Mouse (Mus musculus) skeletal muscle tissue, adult 2 months (tissue): ENCODE data around the gene Mef2c.

Source experiments
- DNase-seq: peaks from one replicate; pipeline ENCODE4 v3.0.0-alpha.2; 2012; ENCODE audit warnings: low read depth, low spot score

Mef2c gene

DNA sequence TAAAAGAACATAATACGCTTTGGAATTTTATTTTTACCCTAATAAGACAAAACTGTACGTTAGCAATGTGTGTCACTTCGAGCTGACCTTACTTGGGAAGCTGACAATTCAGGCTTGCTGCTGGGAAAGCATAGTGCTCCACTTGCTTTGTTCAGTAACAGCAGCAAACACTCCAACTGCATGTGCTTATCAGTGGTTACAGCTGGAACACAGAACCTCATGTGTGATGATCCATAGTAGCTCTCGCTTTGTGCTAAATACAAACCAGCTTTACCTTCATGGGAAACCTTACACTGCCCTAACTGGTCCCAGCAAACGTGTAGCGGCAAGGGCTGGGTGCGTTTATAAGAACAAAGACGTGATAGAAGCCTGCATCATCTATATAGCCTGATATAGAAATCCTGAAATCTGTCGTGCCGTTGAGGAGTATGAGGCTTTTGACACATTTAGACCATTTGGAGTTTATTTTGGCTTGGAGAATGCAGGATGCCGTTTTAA is 65.0 kb downstream of the Mef2c start:
- DNase-seq: no peak

DNA sequence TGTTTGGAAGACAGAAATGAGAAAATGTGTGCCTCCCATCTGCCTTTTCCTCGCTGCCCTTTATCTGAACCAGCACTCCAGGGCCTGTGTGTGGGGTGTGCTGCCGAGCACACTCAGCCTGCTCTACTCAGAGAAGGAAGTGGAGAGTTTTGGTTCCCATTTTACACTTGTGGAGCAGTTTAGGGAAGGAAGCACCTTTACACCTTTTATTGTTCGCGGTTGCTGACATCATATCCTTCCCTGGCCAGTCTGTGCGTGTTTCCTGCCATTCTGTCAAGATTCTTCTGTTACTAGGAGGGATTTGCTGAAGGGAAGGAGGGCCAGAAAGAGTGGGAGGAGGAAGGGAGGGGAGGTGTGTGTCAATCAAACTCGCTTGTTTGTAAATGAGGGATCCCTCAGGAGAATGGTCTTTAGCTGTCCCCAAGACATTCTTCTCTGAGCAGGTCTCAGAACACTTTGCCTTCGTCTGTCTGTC is 68.2 kb downstream of the Mef2c start:
- DNase-seq: peak; percentile 81

DNA sequence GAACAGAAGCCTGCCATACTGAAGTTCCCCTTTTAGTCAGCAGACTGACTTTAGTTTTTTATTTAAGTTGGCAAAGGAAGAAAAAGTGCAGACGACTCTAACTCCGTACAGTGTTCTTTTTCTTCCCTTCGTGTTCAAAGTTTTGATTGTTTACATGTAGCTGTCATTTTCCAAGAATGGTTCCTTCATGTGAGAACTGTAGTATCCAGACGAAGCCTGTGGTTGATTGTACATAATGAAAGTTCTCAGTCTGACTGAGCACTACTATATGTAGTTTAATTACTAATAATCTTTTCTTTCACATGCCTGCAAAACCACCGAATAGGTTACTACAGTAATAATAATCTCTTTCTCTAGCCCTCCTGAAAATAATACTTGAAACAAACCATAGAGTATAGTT is 68.6 kb downstream of the Mef2c start:
- no peak for DNase-seq

DNA sequence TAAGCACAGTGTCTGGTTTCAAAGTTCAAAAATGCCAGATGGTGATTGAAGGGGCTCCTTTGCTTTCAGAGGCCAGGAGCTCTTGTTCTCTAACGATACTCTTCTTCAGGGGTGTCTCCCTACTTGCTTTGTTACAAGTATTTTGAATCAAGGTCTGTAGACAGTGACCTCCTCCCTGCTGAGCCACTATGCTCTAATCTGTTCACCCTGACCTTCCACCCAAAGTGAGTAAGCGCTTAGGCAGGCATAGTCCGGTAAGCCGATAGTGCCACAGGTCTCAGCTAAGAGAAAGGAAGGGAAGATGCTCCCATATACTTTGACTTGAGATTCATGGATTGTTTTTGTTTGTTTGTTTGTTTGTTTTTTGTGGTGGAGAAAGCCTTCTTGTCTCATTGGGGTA is 69.5 kb downstream of the Mef2c start:
- no peak for DNase-seq

DNA sequence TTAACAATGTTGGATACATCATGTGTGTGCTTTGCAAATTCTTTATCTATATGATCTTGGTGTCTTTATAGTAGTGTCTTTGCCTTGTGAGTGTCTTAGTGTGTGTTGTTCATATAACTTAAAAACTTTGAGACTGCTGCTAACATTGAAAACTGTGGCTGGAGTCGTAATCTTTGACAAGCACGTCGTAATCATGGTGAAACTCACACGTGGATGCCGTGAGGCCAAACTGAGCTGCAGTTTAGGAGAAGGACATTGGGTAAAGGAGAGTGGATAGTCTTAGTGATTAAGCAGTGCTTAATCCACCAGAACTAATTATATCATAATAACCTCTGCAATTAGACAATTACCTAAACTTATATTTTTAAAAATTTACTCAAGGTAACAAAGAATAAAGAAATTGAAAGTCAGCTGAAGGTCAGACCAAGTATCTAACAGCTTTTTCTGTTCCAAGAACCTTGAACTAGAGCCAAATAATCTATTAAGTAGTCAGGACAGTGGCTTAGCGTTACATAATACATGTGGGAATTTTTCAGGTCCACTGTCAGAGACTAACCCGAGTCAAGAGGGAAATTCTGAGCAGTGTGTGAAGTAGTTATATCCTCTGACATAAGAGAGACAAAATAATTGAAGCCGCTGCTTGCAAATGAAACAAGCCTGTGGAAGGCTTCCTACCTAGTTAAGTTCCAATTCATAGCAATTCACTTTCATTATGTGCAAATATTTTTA is 70.2 kb downstream of the Mef2c start:
- peak; percentile 27 for DNase-seq

DNA sequence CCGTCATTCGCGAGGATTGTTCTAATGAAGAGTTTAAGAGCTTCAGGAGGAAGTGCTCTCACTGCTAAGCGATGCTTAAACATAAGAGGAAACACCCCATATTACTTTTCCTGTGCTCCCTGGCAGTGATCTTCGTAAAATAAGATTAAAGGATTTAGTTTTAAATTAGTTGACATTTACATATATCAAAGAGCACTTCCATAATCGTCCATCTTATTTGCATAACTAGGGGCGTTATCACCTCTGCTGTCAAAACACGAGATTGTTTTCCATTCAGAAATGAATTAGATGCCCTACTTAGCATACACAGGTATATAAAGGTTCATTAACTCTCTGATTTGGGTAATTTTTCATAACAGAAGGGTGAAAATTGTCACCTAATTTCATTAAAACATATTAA is 71.0 kb downstream of the Mef2c start:
- DNase-seq: no peak

DNA sequence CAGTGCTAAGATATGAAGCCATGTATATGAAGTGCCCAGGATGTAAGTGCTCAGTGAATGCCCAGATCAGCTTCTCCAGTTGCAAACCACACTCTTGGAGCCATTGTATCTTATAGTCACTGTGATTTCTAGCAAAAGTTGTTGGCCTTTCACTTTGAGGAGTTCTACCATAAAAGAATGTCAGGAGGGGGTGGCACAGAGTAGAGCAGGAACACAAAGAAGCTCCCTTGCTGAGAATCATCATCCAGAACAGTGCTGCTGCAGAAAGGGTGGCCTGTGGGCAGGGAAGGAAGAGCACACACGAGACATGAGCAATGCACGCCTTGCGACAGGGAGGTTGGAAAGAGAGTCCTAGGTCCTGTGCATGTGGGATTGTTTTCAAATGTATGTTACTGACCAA is 75.6 kb downstream of the Mef2c start:
- no peak for DNase-seq

DNA sequence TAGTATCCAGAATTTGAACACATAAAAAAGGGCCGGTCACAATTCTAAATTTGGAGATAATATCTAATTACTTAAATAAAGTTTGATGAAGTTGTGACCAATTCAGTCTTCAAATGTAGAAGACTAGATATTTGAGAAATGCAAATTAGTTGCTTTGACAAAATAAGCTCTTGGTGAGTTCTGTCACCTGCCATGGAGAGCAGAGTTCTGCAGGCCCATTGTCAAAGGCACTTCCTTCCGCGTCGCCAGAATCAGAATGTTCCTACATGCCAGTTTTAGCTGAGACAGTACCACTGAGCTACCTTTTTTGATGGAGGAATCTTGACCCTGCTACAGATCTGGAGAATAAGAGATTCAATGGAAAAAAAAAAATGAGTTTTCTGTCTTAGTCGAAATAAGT is 77.0 kb downstream of the Mef2c start:
- no peak for DNase-seq

DNA sequence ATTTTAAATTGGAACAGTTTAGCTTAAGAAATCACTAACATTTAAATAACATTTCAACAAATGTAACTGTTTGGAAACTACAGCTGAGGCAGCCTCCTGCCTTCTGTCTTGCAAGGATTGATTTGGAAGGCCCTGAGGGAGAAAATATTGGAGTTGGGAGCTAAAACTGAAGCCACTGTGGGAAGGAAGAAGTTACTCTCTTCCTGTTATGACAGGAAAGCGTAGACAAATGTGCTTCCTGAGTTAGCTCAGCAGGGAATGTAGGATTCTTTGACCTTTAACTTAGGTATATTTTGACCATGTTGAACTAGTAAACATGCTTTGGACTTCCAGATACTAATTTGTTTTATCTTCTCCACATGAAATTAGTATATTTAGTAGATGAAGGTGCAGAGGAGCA is 78.7 kb downstream of the Mef2c start:
- DNase-seq: no peak

DNA sequence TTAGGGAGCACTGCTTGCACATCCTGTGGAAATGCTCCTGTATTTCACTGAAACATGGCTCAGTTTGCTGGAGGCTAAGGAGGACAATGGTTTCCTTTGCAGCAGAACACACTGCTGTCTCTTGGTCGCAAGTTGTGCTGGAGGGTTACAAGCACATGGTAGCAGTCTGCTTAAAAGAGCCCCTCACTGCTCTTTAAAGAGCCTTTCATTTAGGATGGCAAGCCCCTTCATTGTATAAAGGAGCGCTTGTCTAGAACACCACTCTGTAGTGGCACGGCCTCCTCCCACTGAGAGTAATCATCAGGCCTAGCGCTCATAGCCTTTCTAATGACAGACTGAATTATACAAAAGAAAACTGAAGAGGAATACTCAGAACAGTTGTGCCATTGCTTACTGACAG is 80.0 kb downstream of the Mef2c start:
- DNase-seq: no peak

DNA sequence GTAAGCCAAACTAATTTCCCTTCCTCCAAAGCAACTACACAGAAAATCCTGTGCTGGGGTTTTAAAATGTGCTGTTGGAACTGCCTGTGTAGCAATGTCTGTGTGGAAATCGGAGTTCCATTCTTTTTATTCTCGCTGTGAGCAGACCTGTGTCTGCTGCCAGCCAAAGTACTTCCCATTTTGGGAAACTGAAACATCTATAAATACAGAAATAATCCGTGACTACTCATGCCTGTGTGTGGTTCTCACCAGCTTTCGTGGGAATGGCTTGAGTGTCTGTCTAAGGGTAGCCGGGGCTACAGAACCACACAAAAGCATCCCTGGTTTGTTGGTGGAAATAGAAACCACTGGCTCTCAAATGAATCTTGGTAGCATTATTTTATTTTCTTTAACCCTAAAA is 81.5 kb downstream of the Mef2c start:
- no peak for DNase-seq

DNA sequence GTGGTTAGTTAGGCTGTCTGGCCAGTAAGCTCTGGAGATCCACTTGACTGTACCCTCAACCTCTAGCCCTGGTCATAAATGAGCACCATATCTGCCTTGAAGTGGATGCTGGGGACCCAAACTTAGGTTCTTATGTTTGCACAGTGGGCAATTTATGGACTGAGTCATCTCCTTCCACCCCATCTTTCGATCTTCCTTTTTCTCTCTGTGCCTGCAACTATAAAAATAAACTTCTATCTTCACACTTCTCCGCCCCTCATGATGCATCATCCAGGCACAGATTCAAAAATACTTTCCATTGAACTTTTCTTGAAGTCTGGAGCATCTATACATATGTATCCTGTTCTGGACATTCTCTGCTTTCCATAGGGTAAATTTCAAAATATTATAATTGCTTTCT is 84.4 kb downstream of the Mef2c start:
- DNase-seq: no peak

DNA sequence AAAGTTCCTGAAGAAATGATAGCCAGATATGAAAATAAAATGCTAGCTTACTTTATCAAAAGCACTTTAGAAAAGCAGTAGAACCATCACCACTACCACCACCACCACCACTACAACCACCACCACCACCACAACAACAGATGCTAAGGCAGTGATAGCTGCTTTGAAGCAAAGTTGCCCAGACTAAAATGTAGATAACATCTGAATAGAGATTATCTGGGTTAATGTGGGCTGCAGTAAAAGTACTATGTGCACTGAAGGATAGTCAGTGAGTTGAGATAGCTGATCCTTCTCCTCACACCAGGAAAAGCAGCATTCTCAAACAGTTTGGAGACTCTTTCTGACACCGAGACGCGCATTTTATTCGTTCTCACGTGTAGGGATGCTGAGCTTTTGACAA is 87.1 kb downstream of the Mef2c start:
- no peak for DNase-seq

DNA sequence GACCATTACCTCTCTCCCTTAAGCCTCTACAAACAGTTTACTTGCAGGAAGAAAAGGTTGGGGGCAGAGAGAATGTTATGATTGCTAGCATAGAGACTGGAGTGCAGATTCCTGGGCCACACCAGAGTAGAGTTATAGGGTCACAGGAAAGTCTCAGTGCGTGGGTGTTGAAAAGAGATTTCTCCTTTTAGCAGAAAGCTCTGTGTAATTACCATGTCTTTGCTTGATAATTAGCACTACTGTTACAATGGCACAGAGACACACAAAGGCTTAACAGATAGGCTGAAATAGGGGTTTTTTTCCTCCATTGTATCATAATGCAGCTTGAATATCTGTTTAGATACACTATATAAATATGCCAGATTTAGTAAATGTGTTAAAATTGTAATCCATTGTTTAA is 91.6 kb downstream of the Mef2c start:
- DNase-seq: no peak

DNA sequence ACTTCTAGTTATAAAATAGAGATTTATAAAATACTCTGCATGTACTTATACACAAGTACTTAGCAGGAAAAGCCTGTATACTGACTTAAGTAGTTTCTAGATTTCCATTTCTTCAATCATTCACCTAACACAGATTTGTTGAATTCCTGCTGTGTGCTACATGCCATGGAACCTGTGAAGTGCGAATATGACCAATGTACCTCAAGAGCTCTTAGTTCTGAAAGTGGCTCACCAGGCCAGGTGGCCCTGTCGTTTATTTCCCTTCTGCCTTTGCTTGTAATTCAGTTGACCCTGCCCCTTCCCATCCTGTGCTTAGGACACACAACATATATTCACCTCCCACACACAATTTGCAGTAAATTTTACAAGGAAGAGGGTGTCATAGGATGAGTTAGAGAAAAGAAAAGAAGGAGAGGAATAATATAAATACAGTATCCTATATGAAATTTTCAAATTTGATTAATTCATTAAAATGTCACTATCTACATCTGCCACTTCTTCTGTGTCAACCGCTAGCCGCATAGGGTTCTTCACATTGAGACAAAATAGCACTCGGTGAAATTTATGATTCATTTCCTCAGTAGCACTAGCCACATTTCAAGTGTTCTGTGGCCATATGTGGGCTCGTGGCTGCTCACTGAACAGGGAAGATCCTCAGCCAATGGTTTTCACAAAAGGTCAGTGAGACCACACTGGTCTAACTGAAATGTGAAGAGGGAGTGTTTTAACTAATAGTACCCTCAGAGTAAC is 93.3 kb downstream of the Mef2c start:
- no peak for DNase-seq

DNA sequence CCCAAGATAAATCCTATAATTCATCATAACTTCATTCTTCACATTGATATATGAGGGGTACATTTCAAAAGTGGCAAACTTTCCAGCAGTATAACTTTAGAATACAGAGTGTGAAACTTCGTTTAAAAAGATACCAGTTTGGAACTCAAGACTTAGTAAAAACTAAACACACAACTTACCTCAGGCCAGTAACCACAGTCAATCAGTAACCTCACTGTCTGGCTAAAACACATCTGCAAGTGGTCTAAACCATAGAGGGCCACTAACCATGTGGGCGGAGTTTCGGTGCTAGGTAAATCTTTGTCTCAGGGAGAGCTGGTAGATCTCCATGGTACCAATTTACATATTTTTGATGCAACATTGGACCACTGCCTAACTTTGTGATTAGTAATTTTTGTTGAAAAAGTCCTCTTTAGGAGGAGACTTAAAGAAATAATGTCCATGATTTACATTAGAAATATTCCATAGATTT is 93.9 kb downstream of the Mef2c start:
- DNase-seq: no peak

DNA sequence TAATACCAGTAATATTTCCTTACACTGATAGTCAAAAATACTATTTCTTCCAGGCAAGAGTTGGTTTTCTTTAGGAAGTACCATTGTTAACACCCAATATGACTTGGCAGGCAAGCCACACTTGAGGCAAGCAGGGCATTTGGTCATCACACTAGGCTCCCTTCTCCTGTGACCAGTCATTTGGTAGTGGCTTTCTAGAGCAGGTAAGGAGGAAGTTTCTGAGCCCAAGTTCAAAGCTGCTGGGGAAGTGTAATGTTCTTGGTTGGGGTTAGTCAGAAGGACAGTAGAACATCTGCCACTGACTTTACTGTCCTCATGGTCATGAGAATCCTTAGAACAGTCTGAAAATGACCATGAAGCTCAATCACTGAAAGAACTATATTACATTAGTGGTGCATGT is 96.5 kb downstream of the Mef2c start:
- no peak for DNase-seq

DNA sequence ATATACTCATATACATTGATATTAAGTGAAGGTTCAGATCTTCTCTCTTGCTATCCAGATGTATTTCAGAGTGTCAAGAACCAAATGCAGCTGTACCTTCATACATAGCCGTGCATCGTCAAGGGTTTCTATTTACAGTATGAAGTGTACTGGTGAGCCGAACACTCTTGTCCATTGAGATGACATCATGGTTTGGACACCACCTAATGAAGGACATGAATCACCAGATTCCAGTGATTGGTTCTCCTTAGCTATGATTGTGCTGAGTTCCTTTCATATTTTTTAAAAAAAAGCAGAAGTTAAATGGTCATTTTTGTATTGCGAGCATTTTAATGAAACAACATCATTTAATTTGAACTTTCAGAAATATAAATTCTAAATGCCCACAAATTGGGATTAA is 97.9 kb downstream of the Mef2c start:
- no peak for DNase-seq

DNA sequence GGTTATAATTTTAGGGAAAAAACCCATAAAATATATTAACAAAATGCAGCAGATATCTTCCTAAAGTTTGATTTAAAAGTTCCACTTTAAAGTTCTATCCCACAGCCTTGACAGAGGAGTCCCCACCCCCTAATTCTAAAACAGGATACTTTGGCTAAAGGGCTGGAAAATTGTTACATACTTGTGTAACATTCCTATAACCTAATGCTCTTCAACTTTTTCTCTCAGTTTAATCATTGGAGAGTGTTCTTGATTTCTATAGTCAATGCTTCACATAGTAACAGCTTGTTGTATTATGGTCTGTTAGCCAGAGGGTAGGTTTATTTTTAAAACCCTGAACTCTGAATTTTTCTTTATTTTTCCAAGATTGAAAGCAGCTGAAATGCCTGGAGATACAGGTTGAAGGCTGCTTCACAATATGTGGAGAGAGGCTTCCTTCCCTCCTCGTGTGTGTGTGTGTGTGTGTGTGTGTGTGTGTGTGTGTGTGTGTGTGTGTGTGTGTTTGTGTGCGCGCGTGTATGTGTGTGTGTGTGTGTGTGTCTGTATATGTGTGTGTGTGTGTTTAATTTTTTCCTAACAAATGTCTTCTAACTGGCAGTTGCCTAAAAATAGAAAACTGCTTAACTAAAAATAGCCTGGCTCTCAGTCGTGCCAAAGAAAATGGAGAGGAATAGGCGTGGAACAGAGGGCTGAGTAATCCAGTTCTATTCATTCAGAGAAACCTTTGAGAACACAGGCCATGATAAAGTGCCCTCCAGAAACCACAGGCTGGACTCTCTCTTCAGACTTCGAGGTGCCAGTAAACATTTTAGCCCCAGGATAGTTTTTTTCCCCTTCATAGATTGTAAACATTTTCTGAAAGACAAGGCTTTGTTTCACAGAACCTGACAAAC is 99.8 kb downstream of the Mef2c start:
- DNase-seq: peak; percentile 60

DNA sequence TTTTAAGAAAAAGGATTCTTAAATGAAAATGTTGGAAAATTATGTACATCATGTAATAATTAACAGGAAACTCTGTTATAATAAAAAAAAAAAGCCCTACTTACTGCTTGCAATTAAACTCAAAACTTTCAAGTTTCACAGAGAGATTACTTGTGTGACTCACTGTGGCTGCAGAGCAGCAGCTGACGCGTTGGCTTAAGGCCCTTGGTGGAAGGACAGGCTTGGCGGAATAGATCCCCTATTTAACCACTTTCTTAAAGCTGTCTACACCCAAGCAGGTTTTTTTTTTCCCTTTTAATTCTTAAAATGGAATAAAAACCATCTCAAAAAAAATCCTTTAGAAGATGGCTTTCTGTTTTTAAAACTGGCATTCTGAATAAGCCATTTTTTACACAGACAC is 100.5 kb downstream of the Mef2c start:
- DNase-seq: no peak

DNA sequence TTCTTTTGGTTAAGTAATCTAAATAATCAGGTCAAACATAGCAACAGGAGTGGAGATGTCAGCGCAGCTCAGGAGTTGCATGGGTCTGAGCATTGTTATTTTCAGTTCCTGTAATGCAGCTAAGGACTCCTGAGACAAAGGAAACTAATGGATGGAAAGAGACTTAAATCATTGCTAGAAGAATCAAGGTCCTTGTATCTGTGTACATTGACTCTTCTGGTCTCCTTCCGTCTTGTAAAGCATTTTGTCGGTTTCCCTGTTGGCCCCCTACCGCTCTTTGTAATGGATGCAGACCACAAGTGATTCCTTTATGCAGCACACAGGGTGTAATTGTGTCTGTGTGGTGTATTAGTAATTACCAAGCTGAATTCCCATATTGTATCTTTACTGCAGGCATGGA is 101.0 kb downstream of the Mef2c start:
- no peak for DNase-seq
